ENCODE assay signal across 27 mouse cellular contexts in the genomic region with DNA sequence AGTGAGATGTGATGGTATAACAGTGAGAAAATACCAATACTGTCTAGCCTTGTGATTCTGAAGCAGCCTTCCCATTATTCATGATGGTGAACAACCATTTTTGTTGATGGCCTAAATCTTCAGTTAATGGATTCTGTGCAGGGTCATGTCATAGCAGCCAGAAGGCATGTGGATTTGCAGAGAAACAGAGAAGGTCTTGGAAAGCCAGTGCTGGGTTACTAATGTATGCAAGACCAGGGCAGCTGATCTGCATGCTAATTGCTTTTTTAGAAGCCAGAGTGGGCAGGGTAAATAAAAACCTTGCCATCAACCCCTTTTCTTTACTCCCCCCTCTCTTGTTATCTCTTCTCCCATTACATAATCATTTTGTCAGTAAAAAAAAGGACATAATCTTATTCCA.
DNase-seq lines count a peak whose midpoint lies in the region; ATAC-seq lines count a peak whose summit lies in the region.
"Had no signal": no experiment of that assay in that cellular context is flagged by ENCODE, and none has a peak within 500 bp of the region (broad histone marks: within the 10 kb centered on the region; RNA-seq: fewer than 3 reads in every experiment).

No protein-coding gene starts in this region.

- H3K4me1 ChIP-seq in hindbrain, embryonic 12.5 days: peaks cover 8% of the 10 kb centered on the region
- no peaks in the 10 kb centered on the region for H3K4me1 ChIP-seq in hindbrain, embryonic 10.5 days (replicated peaks)
- no peaks in the 10 kb centered on the region for H3K4me1 ChIP-seq in neural tube, embryonic 11.5 days (ENCODE audit: control insufficient read depth, insufficient read depth, low read length)
- no peaks in the 10 kb centered on the region for H3K4me1 ChIP-seq in forebrain, embryonic 14.5 days (ENCODE audit: control insufficient read depth, insufficient read depth, low read length)
- H3K4me1 ChIP-seq in midbrain, embryonic 15.5 days: no peaks in the 10 kb centered on the region
- no peaks in the 10 kb centered on the region for H3K4me1 ChIP-seq in heart, embryonic 12.5 days (replicated peaks)
- H3K4me1 ChIP-seq: embryonic facial prominence, embryonic 15.5 days had no signal

- H3K4me3 ChIP-seq in hindbrain, embryonic 12.5 days: no peak overlapping the region
- no peak overlapping the region for H3K4me3 ChIP-seq in hindbrain, embryonic 10.5 days
- H3K4me3 ChIP-seq in neural tube, embryonic 11.5 days (ENCODE audit: low read depth, low read length): no peak overlapping the region
- H3K4me3 ChIP-seq in forebrain, embryonic 14.5 days (ENCODE audit: low read depth, low read length): no peak overlapping the region
- no peak overlapping the region for H3K4me3 ChIP-seq in midbrain, embryonic 15.5 days
- H3K4me3 ChIP-seq in heart, embryonic 12.5 days: no peak overlapping the region
- H3K4me3 ChIP-seq: embryonic facial prominence, embryonic 15.5 days had no signal

- H3K9me3 ChIP-seq in hindbrain, embryonic 12.5 days (replicated peaks): no peaks in the 10 kb centered on the region
- no peaks in the 10 kb centered on the region for H3K9me3 ChIP-seq in hindbrain, embryonic 10.5 days
- H3K9me3 ChIP-seq in neural tube, embryonic 11.5 days (ENCODE audit: control insufficient read depth, low read length): no peaks in the 10 kb centered on the region
- H3K9me3 ChIP-seq in forebrain, embryonic 14.5 days (replicated peaks; ENCODE audit: control insufficient read depth, low read length): no peaks in the 10 kb centered on the region
- no peaks in the 10 kb centered on the region for H3K9me3 ChIP-seq in midbrain, embryonic 15.5 days
- no peaks in the 10 kb centered on the region for H3K9me3 ChIP-seq in heart, embryonic 12.5 days (replicated peaks)
- H3K9me3 ChIP-seq: embryonic facial prominence, embryonic 15.5 days had no signal

- no peaks in the 10 kb centered on the region for H3K36me3 ChIP-seq in hindbrain, embryonic 12.5 days
- H3K36me3 ChIP-seq in hindbrain, embryonic 10.5 days: no peaks in the 10 kb centered on the region
- H3K36me3 ChIP-seq in neural tube, embryonic 11.5 days (ENCODE audit: control insufficient read depth, insufficient read depth, low read length): no peaks in the 10 kb centered on the region
- H3K36me3 ChIP-seq in forebrain, embryonic 14.5 days (ENCODE audit: control insufficient read depth, insufficient read depth, low read length): no peaks in the 10 kb centered on the region
- no peaks in the 10 kb centered on the region for H3K36me3 ChIP-seq in midbrain, embryonic 15.5 days (replicated peaks)
- no peaks in the 10 kb centered on the region for H3K36me3 ChIP-seq in heart, embryonic 12.5 days
- H3K36me3 ChIP-seq: embryonic facial prominence, embryonic 15.5 days had no signal

- no peak for DNase-seq in hindbrain, embryonic 10.5 days (ENCODE audit: low spot score)
- no peak for DNase-seq in neural tube, embryonic 11.5 days (ENCODE audit: low spot score)
- DNase-seq in neural tube, embryonic 10.5 days (ENCODE audit: extremely low spot score, low spot score): no peak
- peak; percentile 13 for DNase-seq in forebrain, embryonic 14.5 days (ENCODE audit: low spot score)
- no peak for DNase-seq in urinary bladder, adult 18-20 months (ENCODE audit: low spot score in 2 of 2)
- DNase-seq: adrenal gland, postnatal 25 days; cerebellum, adult 2 months; cerebellum, postnatal 14 days; gastrocnemius, postnatal 25 days; heart, adult 18-20 months; heart, postnatal 4 days; kidney, adult 11 months; kidney, postnatal 14 days; layer of hippocampus, adult 9-11 months; liver; lung, adult 2 months; lung, postnatal 10 days; thymus, postnatal 4 days had no signal

- H3K27me3 ChIP-seq in hindbrain, embryonic 12.5 days: no peaks in the 10 kb centered on the region
- no peaks in the 10 kb centered on the region for H3K27me3 ChIP-seq in hindbrain, embryonic 10.5 days (ENCODE audit: insufficient read depth, poor library complexity, severe bottlenecking)
- H3K27me3 ChIP-seq in neural tube, embryonic 11.5 days (ENCODE audit: control insufficient read depth, insufficient read depth, low read length): no peaks in the 10 kb centered on the region
- no peaks in the 10 kb centered on the region for H3K27me3 ChIP-seq in forebrain, embryonic 14.5 days (replicated peaks; ENCODE audit: control insufficient read depth, insufficient read depth, low read length)
- no peaks in the 10 kb centered on the region for H3K27me3 ChIP-seq in midbrain, embryonic 15.5 days (replicated peaks)
- no peaks in the 10 kb centered on the region for H3K27me3 ChIP-seq in heart, embryonic 12.5 days (replicated peaks)
- H3K27me3 ChIP-seq: embryonic facial prominence, embryonic 15.5 days had no signal

- peak; percentile 87 for ATAC-seq in hindbrain, embryonic 12.5 days (ENCODE audit: low FRiP score)
- ATAC-seq in neural tube, embryonic 11.5 days (ENCODE audit: insufficient read depth, low FRiP score, low TSS enrichment): peak; percentile 78
- peak; percentile 67; the same call in 1 of the 2 replicates for ATAC-seq in forebrain, embryonic 14.5 days
- ATAC-seq in midbrain, embryonic 15.5 days (replicated peaks): peak; percentile 78
- no peak for ATAC-seq in heart, embryonic 12.5 days (ENCODE audit: insufficient number of reproducible peaks, low FRiP score)
- ATAC-seq: CD4-positive, CD25-positive, alpha-beta regulatory T cell, adult 4 months; inflammation-experienced regulatory T-cells, adult 6 months had no signal

- no peak overlapping the region for H3K4me2 ChIP-seq in hindbrain, embryonic 12.5 days (replicated peaks)
- H3K4me2 ChIP-seq in neural tube, embryonic 11.5 days (ENCODE audit: low read depth): no peak overlapping the region
- no peak overlapping the region for H3K4me2 ChIP-seq in forebrain, embryonic 14.5 days (ENCODE audit: low read length)
- H3K4me2 ChIP-seq in midbrain, embryonic 15.5 days: no peak overlapping the region
- no peak overlapping the region for H3K4me2 ChIP-seq in heart, embryonic 12.5 days
- H3K4me2 ChIP-seq: embryonic facial prominence, embryonic 15.5 days; heart, embryonic 11.5 days had no signal

- H3K9ac ChIP-seq in hindbrain, embryonic 12.5 days: no peak overlapping the region
- H3K9ac ChIP-seq in neural tube, embryonic 11.5 days (ENCODE audit: low read length): no peak overlapping the region
- no peak overlapping the region for H3K9ac ChIP-seq in forebrain, embryonic 14.5 days (ENCODE audit: low read length)
- H3K9ac ChIP-seq in midbrain, embryonic 15.5 days: no peak overlapping the region
- H3K9ac ChIP-seq in heart, embryonic 12.5 days: no peak overlapping the region
- H3K9ac ChIP-seq: embryonic facial prominence, embryonic 15.5 days; liver, embryonic 14.5 days had no signal

- H3K27ac ChIP-seq in hindbrain, embryonic 12.5 days: no peak overlapping the region
- H3K27ac ChIP-seq in hindbrain, embryonic 10.5 days: no peak overlapping the region
- H3K27ac ChIP-seq in neural tube, embryonic 11.5 days (ENCODE audit: low read depth, low read length): no peak overlapping the region
- no peak overlapping the region for H3K27ac ChIP-seq in forebrain, embryonic 14.5 days (ENCODE audit: low read depth, low read length)
- H3K27ac ChIP-seq in midbrain, embryonic 15.5 days: no peak overlapping the region
- H3K27ac ChIP-seq in heart, embryonic 12.5 days (ENCODE audit: poor library complexity, severe bottlenecking): no peak overlapping the region
- H3K27ac ChIP-seq: embryonic facial prominence, embryonic 15.5 days; liver, embryonic 14.5 days; macrophage had no signal
